Mouse (Mus musculus): Measurements from ENCODE around the gene Vmn1r235. TPM values are rescaled to one million over a fixed set of nuclear protein-coding genes. Genes with fewer than 3 reads are reported as not detected.

The Vmn1r235 gene
- not detected in 2 replicates for polyA plus RNA-seq (2021; fragmentation: Nextera tagmentation)
- long read RNA-seq, experiment 1: 0 reads
- long read RNA-seq, experiment 2: 0 reads

DNA sequence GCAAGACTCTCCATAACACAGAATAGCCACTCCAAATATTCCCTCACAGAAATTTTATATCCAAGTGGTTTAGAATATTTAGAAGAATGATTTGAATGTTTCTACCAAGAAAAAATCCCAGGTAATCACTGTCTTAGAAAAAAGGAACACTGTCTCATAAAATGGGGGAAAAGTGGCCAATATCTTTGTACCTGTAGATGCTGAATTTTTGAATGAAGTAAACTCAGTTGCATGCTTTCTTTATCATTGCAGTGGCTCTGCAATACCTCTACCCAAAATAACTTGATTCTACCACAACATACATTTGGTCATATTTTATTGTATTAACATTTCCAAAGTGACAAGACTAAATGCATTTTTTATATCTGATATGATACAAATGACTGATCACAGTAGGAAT is at the start of gene Vmn1r235:
TSS of gene Vmn1r235 (plus strand) at position 301 of the 400 bp plus-strand sequence.

DNA sequence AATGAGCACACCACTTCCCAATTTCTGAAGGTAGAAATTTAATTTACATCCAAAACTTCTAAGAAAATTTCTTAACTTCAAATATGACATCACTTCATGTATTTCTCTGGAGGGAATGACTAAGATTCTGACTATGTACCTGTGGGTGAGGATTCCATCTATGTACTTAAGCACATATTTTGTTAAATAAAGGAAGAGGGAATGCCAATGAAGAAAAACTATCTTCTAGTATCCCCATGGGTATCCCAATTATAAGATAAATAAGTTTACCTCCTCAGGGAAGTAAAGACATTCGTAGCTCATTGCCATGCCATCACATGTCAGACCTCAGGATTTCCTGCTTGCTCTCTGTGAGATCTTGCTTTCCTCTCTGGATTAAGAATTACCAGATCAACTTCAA is 30.4 kb upstream of the Vmn1r235 start, which contains the start of gene Vmn1r234:
TSS of gene Vmn1r234 (plus strand) at position 301 of the 400 bp plus-strand sequence.

DNA sequence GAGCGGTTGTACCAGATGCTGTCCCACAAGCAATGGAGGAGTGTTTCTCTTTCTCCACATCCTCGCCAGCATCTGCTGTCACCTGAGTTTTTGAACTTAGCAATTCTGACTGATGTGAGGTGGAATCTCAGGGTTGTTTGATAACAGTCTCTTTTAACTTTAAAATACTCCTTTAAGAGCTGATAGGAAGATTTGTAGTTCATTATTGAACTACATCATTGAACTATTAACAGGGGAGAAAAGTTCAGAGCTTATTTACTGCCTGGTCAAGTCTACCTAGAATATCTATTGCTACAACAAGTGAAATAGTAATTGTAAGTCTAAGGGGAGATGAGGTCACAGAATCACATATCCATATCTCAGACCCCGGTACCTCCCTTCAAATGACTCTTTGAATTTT is 26.4 kb downstream of the Vmn1r235 start, which contains the start of gene Vmn1r236:
TSS of gene Vmn1r236 (plus strand) at position 301 of the 400 bp plus-strand sequence.

DNA sequence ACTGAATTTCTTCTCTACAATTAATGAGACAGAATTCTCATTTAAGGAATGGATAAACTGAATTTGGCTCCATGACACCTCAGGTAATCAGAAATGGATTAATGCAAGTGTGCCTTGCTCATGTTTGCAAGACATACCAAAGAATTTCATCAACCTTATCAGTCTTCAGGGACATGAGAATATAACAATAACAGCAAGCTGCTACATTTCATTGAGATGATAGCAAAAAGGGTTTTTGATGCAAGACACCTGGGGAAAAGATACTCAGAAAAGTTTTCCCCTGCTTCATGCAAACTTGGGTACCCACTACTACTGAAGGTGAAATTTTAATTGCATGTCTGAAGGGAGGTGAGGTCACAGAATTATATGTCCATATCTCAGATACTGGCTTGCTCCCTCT is 55.4 kb downstream of the Vmn1r235 start, which contains the start of gene Vmn1r237:
TSS of gene Vmn1r237 (plus strand) at position 301 of the 400 bp plus-strand sequence.

Other genes with a start within 250 kb of the Vmn1r235 start
- gene Zfp160, start 247.5 kb upstream of the Vmn1r235 start, polyA plus RNA-seq (2021; fragmentation: Nextera tagmentation): 9.6 and 9.8 TPM in 2 replicates
- gene Vmn1r234, start 30.3 kb upstream of the Vmn1r235 start, polyA plus RNA-seq (2021; fragmentation: Nextera tagmentation): not detected in 2 replicates
- not detected in 2 replicates for gene Vmn1r236, start 26.5 kb downstream of the Vmn1r235 start, polyA plus RNA-seq (2021; fragmentation: Nextera tagmentation)
- not detected in 2 replicates for gene Vmn1r237, start 55.5 kb downstream of the Vmn1r235 start, polyA plus RNA-seq (2021; fragmentation: Nextera tagmentation)
- gene Zfp677, start 127.3 kb downstream of the Vmn1r235 start, polyA plus RNA-seq (2021; fragmentation: Nextera tagmentation): 0.80 and 1.1 TPM in 2 replicates
- 1.3 and 1.7 TPM in 2 replicates for gene Zfp54, start 166.8 kb downstream of the Vmn1r235 start, polyA plus RNA-seq (2021; fragmentation: Nextera tagmentation)
- 3.5 and 3.7 TPM in 2 replicates for gene Zfp51, start 194.0 kb downstream of the Vmn1r235 start, polyA plus RNA-seq (2021; fragmentation: Nextera tagmentation)
- gene Zfp53, start 232.6 kb downstream of the Vmn1r235 start, polyA plus RNA-seq (2021; fragmentation: Nextera tagmentation): 1.9 and 3.5 TPM in 2 replicates